Mouse (Mus musculus) intestine, embryonic 15.5 days (tissue): Measurements from ENCODE around the gene Pigs. TPM values are rescaled to one million over a fixed set of nuclear protein-coding genes. Genes with fewer than 3 reads are reported as not detected.

Source experiments
- ATAC-seq: fragments of 200-750 bp; cut with Nextera tagmentation; 2 replicates; pipeline ENCODE4 v1.8.0; 2017; ENCODE audit warnings: moderate TSS enrichment, moderate library complexity
- H3K27ac ChIP-seq: fragments of 300-500 bp; sonication (generic); 2 replicates; pipeline ENCODE4 v1.5.1; 2015; ENCODE audit warnings: mild to moderate bottlenecking, inconsistent platforms
- H3K27me3 ChIP-seq: fragments of 300-500 bp; sonication (generic); replicated peaks from 2 replicates; pipeline ENCODE4 v1.6.1; 2015; ENCODE audit warnings: inconsistent platforms
- H3K36me3 ChIP-seq: fragments of 300-500 bp; sonication (generic); 2 replicates; pipeline ENCODE4 v1.6.1; 2015; ENCODE audit warnings: inconsistent platforms
- H3K4me1 ChIP-seq: fragments of 300-500 bp; sonication (generic); replicated peaks from 2 replicates; pipeline ENCODE4 v1.6.1; 2015; ENCODE audit warnings: inconsistent platforms
- H3K4me2 ChIP-seq: fragments of 300-500 bp; sonication (generic); replicated peaks from 2 replicates; pipeline ENCODE4 v1.6.1; 2015; ENCODE audit warnings: mild to moderate bottlenecking, inconsistent platforms
- H3K4me3 ChIP-seq: fragments of 300-500 bp; sonication (generic); replicated peaks from 2 replicates; pipeline ENCODE4 v1.5.1; 2015; ENCODE audit warnings: inconsistent platforms
- H3K9ac ChIP-seq: fragments of 300-500 bp; sonication (generic); 2 replicates; pipeline ENCODE4 v1.6.1; 2015; ENCODE audit warnings: inconsistent platforms
- H3K9me3 ChIP-seq: fragments of 300-500 bp; sonication (generic); 2 replicates; pipeline ENCODE4 v1.6.1; 2016; ENCODE audit warnings: inconsistent platforms
- WGBS: fragments of 180-500 bp; shearing (Covaris S2); methylation state at CpG from one replicate; pipeline ENCODE4 v1.1.7; 2015; 5-methylcytosine and 5-hydroxymethylcytosine counted together
- polyA plus RNA-seq: library from polyadenylated mRNA; unstranded; fragments of >200 nt; fragmentation: Nextera tagmentation; extraction: Ambion mirVana; gene quantifications from 2 replicates; pipeline ENCODE4 v1.2.1, GENCODE M21; 2015

Gene Pigs
- polyA plus RNA-seq, 1 experiment from 2014 or later = 78.6 TPM

DNA sequence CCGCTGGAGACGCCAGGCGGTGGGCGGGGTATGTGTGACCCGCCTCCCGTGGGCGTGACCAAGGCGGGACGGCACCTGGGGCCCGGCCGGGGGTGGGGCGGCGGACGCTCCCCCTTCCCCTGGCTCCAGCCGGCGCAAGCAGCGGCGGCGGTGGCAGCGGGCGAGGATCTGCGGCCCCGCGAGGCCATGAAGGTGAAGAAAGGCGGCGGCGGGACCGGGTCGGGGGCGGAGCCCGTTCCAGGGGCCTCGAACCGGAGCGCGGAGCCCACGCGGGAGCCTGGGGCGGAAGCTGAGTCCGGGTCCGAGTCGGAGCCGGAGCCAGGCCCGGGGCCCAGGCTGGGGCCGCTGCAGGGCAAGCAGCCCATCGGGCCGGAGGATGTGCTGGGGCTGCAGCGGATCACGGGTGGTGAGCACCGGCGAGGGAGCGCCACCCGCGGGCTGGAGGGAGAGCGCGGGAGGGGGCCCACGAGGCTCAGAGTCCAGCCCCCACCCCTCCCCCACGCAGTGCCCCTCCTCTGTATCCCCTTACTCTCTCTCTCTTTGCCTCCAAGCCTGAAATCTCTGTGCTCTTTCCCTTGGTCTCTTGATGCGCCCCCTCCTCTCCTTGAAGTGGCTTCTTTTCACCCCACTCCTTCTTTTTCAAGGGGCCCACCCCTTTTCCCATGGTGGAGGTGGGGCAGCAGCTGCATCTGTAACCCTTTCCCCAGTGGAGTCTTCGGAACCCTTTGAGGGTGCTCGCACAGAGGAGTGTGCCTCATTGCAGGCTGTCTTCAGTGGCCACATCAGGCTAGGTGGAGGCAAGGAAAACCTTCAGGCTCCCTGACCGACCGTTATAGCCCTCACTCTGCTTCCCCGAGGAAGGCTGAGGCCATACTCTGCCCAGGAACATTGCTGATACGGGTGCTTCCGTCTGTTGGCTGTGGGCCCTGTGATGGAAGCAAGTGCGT, 15.4 kb downstream of the Pigs start, which contains the start of gene Unc119:
Gene Unc119, plus strand, starts transcription at position 102 of the 947 bp plus-strand sequence.
- peak within 1 kb of the TSS; percentile 92 for H3K4me2 ChIP-seq
- H3K27me3 ChIP-seq = no peaks in the 10 kb centered on the region
- H3K4me1 ChIP-seq = peaks cover 34% of the 10 kb centered on the region
- H3K9me3 ChIP-seq = no peaks in the 10 kb centered on the region
- ATAC-seq = peak; percentile 88
- peak within 1 kb of the TSS; percentile 87 for H3K27ac ChIP-seq
- WGBS = under 1% methylated on average over 63 of the region's 66 CpGs
- peaks cover 8% of the 10 kb centered on the region for H3K36me3 ChIP-seq
- peak within 1 kb of the TSS; percentile 91 for H3K4me3 ChIP-seq
- peak within 1 kb of the TSS; percentile 92 for H3K9ac ChIP-seq

DNA sequence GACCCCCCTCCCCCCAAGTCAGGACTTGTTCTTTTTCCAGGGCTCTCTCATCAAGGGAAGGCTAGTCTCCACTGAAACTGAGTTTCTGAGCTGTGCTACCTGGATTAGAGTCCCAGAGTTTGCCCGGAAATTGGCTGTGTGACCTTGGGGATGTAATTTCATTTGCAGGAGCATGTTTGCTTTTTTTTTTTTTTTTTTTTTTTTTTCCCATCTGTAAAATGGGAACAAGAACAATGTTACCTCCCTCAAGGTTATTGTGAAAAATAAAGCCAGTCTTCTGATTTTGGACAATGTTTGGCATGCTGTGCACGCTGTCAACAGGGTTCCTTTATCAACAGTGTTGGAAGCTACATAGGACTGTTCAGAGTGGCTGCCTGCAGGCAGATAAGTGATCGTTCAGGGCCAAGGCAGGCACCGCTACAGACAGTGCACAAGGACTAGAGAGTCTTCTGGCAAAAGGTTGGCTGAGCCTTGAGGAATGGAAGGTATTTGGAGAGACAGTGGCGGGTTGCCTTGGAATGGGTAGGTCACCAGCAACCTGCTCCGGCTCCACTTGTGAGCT, 16.2 kb downstream of the Pigs start:
- H3K4me2 ChIP-seq = peak overlapping the region; percentile 92
- H3K4me1 ChIP-seq = peaks cover 36% of the 10 kb centered on the region
- H3K27ac ChIP-seq = peak overlapping the region; percentile 87
- no peaks in the 10 kb centered on the region for H3K27me3 ChIP-seq
- WGBS = 67% methylated on average over 6 of the region's 6 CpGs
- peak overlapping the region; percentile 91 for H3K4me3 ChIP-seq
- no peaks in the 10 kb centered on the region for H3K9me3 ChIP-seq
- peaks cover under 1% of the 10 kb centered on the region; the same call in 1 of the 2 replicates for H3K36me3 ChIP-seq
- H3K9ac ChIP-seq = peak overlapping the region; percentile 92
- no peak for ATAC-seq

DNA sequence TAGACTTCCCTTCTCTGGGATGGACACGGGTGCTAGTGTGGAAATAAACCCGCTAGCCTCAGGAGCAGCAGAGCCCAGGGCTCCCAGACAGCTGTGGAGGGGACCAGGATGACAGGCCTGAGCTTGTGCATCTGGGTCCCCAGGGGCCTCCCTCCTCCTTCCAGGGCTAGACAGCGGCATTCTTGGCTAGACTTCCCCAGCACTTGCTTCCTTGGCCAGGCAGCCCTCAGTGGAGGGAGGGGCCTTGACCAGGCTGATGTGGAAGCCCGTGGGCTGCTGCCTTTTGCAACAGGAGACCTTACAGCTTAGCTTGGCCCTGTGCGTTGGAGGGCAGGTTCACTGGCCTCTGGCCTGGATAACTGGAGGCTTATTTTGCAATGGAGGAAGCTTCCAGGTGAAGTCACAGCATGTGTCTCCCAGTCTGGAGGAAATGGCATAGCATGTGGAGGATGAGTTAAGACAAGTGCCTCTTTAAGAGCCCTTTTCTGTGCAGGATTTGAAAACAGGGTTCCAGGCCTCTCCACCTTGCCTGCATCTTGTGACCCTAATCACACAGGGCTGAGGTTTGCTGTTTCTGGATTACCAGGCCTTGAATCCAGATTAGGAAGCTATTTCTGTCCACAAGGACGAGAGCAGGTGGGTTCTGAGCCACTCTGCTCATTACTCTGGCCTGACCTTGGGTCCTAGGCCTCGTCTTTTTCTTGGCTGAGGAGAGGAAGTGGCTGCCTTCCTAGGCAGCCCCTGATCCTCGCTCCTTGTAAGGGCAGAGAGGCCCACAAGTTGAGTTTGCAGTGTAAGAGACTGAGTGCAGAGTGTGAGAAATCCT, 16.9 kb downstream of the Pigs start:
- H3K4me3 ChIP-seq = 0 out of 2 replicates have a peak overlapping the region, but pooled peaks have one; percentile 4
- no peaks in the 10 kb centered on the region for H3K9me3 ChIP-seq
- no peak for ATAC-seq
- H3K27me3 ChIP-seq = no peaks in the 10 kb centered on the region
- peak overlapping the region; percentile 92 for H3K4me2 ChIP-seq
- 50% methylated on average over 8 of the region's 8 CpGs for WGBS
- peak overlapping the region; percentile 23; the same call in 1 of the 2 replicates for H3K9ac ChIP-seq
- H3K4me1 ChIP-seq = peaks cover 43% of the 10 kb centered on the region
- H3K36me3 ChIP-seq = no peaks in the 10 kb centered on the region
- peak overlapping the region; percentile 33; the same call in 1 of the 2 replicates for H3K27ac ChIP-seq

DNA sequence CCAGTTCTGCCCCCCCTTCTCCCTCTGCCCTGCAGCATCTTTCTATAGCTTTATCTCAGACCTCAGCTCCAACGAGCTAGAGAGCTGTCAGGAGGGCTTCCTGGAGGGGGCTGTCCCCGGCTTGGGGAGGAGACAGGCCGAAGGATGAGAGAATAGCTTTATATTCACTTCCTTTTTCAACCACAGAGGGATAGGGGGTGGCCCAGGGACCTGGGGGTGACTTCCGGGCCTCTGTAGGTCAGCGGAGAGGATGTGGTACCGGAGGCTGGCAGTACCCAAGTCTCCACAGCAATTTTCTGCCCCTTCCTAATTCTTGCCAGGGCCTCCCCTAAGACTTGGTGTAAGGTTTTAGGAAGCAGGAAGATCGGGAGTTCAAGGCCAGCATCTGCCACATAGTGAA, 17.6 kb downstream of the Pigs start:
- Histone ChIP-seq H3K4me2 (peak overlapping the region; percentile 92; the same call in 1 of the 2 replicates), H3K36me3 (no peaks in the 10 kb centered on the region), H3K27ac (0 out of 2 replicates have a peak overlapping the region, but pooled peaks have one; percentile 33), H3K4me1 (peaks cover 45% of the 10 kb centered on the region), H3K4me3 (no peak overlapping the region), H3K9me3 (no peaks in the 10 kb centered on the region), H3K27me3 (no peaks in the 10 kb centered on the region), H3K9ac (peak overlapping the region; percentile 23; the same call in 1 of the 2 replicates)
- WGBS = 69% methylated on average over 7 of the region's 7 CpGs
- no peak for ATAC-seq

DNA sequence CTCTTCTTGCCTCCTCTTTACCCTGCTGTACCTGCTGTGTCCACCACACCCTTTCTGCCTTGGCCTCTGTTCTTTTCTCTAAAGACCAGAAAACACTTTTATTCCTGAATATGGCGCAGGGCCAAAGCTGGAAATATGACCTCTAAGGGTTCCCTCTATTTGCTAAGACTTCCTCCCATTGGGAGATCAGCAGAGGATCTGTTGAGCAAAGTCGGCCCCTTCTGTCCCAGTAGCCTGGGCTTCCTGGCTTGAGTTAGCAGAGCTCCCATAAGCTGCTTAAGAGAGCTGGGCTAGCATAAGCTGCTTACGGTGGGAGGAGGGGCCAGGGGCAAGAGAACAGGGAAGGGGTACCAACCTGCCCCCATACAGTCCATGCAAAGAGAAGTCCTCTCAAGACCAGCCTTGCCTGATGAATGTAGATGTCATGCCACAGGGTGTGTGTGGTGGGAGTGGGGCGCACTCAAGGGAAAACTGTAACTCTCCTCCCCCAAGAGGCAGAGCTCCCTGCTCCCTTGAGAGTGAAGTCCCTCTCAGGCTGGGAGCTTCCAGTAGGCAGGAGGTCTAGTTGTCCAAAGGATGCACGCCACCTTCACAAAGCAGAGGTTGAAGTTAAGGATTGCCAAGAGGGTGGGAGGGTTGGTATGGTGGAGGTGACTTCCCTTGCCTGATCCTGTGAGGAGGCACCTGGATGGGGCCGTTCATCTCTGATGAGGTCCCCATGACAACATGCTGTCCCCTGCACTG, 18.3 kb downstream of the Pigs start:
- Histone ChIP-seq H3K36me3 (no peaks in the 10 kb centered on the region), H3K4me3 (no peak overlapping the region), H3K27me3 (no peaks in the 10 kb centered on the region), H3K27ac (no peak overlapping the region), H3K4me1 (peaks cover 45% of the 10 kb centered on the region), H3K9me3 (no peaks in the 10 kb centered on the region), H3K9ac (no peak overlapping the region), H3K4me2 (no peak overlapping the region)
- no peak for ATAC-seq
- 78% methylated on average over 6 of the region's 6 CpGs for WGBS

DNA sequence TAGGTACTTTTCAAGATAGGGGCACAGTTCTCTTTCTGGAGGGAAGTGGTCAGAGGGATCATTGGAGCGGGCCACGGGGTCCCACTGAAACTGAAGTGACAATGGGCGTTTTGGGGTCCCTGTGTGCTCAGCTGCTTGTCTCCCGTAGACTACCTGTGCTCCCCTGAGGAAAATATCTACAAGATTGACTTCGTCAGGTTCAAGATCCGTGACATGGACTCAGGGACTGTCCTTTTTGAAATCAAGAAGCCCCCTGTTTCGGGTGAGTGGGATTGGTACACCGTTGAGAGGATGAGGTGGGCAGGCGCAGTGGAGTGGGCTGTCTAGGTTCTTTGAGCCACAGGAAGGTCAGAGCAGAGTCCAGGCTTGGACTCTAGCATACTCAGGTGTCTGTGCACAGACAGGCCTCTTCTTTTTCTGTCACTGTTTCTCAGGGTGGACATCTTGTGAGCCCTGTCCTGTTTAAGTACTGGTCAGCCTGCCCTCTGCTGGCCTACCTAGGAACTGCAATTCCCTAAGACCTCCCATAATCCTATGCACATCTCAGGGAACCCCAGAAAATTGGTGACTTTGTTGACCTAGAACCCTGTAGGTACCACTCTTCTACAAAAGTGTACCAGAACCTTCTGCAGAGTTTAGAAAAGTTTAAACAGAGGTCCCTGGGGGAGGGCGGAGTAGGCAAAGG, 19.0 kb downstream of the Pigs start:
- peaks cover 45% of the 10 kb centered on the region for H3K4me1 ChIP-seq
- H3K27me3 ChIP-seq = no peaks in the 10 kb centered on the region
- H3K36me3 ChIP-seq = no peaks in the 10 kb centered on the region
- WGBS = 91% methylated on average over 10 of the region's 10 CpGs
- H3K9ac ChIP-seq = no peak overlapping the region
- no peaks in the 10 kb centered on the region for H3K9me3 ChIP-seq
- H3K27ac ChIP-seq = no peak overlapping the region
- H3K4me3 ChIP-seq = no peak overlapping the region
- no peak for ATAC-seq
- no peak overlapping the region for H3K4me2 ChIP-seq

DNA sequence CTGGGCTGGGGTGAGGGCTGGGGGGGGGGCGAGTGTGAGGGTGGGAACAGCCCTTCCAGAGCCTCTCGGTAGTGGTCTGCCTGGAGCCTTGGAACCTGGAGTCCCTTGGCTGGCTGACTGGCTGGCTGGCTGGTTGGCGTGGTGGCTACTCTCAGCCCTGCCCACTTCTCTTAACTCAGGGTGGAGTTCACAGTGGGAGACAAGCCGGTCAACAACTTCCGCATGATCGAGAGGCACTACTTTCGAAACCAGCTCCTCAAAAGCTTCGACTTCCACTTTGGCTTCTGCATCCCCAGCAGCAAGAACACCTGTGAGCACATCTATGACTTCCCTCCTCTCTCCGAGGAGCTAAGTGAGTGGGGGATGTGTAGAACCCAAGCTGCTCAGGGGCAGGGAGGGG, 19.7 kb downstream of the Pigs start:
- H3K36me3 ChIP-seq = no peaks in the 10 kb centered on the region
- no peaks in the 10 kb centered on the region for H3K27me3 ChIP-seq
- ATAC-seq = no peak
- H3K4me1 ChIP-seq = peaks cover 42% of the 10 kb centered on the region
- H3K9me3 ChIP-seq = no peaks in the 10 kb centered on the region
- no peak overlapping the region for H3K27ac ChIP-seq
- H3K9ac ChIP-seq = no peak overlapping the region
- 83% methylated on average over 9 of the region's 9 CpGs for WGBS
- no peak overlapping the region for H3K4me2 ChIP-seq
- no peak overlapping the region for H3K4me3 ChIP-seq

DNA sequence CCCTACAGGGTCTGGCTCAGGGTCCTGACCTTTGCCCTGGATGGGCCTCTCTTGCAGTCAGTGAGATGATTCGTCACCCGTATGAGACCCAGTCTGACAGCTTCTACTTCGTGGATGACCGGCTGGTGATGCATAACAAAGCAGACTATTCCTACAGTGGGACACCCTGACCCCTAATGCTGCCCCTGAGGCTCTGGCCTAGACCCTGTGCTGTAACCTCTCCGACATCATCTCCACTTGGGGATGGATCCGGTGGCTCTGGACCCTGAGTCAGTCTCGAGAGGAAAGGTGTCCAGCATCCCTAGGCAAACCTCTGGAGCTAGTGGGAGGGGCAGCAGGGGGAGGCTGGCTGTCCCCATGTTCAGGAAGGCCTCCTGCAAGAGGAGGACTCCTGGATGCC, 20.3 kb downstream of the Pigs start:
- ATAC-seq = no peak
- Histone ChIP-seq H3K36me3 (no peaks in the 10 kb centered on the region), H3K9me3 (no peaks in the 10 kb centered on the region), H3K9ac (no peak overlapping the region), H3K27ac (no peak overlapping the region), H3K4me1 (peaks cover 40% of the 10 kb centered on the region), H3K27me3 (no peaks in the 10 kb centered on the region), H3K4me2 (no peak overlapping the region), H3K4me3 (no peak overlapping the region)
- WGBS = 51% methylated on average over 7 of the region's 7 CpGs

DNA sequence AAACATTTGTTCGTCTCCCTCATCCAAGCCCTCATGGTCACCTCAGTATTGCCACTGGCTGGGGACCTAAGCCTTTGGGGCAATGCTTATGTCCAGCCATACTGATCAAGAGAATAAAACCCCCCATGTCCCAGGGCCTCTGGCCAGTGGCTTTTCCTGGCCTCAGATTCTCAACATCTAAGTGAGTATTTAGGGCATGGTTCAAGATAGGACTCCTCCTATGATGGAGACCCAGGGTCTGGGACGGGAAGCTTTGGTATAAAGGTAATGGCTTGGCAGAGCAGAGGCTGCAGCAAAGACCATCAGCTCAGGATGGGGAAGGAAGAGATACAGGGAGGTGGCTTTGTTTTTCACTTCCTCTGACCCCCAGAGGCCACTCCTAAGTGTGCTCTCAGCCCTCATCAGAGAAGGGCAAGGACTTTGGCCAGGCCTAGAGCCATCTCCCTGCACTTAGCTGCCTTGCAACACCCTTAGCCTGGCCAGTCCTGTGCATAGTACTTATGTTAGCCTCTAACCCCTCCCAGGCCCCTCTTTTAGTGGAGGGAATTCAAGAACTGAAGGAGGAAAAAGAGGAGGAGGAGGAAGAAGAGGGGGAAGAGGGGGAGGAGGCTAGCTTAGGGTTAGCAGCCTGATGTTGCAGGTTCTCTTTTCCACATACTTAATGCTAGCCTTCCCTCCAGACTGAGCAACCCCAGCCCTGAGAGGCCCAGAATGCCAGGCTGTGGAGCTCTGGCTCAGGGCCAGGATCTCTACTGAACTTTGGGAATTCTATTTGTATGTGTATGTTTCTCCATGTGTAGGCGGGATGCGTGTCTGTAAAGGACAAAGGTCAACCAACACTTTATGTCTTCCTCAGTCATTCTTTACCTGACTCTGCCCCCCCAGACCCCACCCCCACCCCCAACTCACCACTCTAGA, 21.5 kb downstream of the Pigs start:
- no peaks in the 10 kb centered on the region for H3K9me3 ChIP-seq
- H3K36me3 ChIP-seq = no peaks in the 10 kb centered on the region
- ATAC-seq = peak; percentile 50
- no peak overlapping the region for H3K9ac ChIP-seq
- no peaks in the 10 kb centered on the region for H3K27me3 ChIP-seq
- H3K4me3 ChIP-seq = no peak overlapping the region
- H3K27ac ChIP-seq = peak overlapping the region; percentile 33; the same call in 1 of the 2 replicates
- WGBS = 58% methylated on average over 4 of the region's 4 CpGs
- H3K4me2 ChIP-seq = no peak overlapping the region
- peaks cover 31% of the 10 kb centered on the region for H3K4me1 ChIP-seq

DNA sequence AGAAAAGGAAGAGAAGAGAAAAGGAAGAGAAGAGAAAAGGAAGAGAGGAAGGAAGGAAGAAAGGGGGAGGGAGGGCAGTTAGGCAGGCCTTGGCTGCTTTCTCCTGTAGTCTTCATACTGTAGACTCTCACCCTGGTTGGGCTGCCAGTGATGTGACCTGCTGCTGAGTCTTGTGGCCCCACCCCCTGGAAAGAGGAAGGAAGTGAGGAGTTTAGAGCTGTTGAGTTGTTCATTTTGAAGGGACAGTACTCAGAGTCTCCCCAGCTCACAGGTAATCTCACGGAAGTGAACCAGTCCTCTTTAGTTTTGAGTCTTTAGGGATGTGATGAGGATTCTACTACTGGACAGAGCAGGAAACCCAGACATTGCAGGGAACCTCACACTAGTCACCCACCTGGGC, 24.9 kb downstream of the Pigs start:
- no peak for ATAC-seq

More for the DNA sequence above, 24.9 kb downstream of the Pigs start:
- Histone ChIP-seq H3K36me3 (no peaks in the 10 kb centered on the region), H3K27ac (no peak overlapping the region), H3K4me2 (no peak overlapping the region), H3K4me1 (peaks cover 11% of the 10 kb centered on the region), H3K9ac (no peak overlapping the region), H3K9me3 (no peaks in the 10 kb centered on the region), H3K27me3 (no peaks in the 10 kb centered on the region), H3K4me3 (no peak overlapping the region)
- 83% methylated on average over 1 of the region's 1 CpGs for WGBS
